Mouse (Mus musculus) cerebellum, postnatal 36 days (tissue): Measurements from ENCODE around the gene Gm28043.

ENCODE experiments used
- DNase-seq, 2 experiments: peaks; one replicate each; pipeline ENCODE4 v3.0.0; 2021 to 2022; ENCODE audit warnings: mixed read lengths in 2 of 2

The Gm28043 gene

GRCm38 (mm10) chr17:29628946-29629345 is 14.3 kb downstream of the Gm28043 start:
- DNase-seq, result peak; percentile 46 to 47

- no peak for DNase-seq
Measured at GRCm38 (mm10) chr17:29629620-29630019, 14.9 kb downstream of the Gm28043 start.

GRCm38 (mm10) chr17:29632312-29632711 is 17.6 kb downstream of the Gm28043 start:
- DNase-seq, result no peak

- no peak for DNase-seq
Measured at GRCm38 (mm10) chr17:29635492-29635891, 20.8 kb downstream of the Gm28043 start.

GRCm38 (mm10) chr17:29636118-29636517 is 21.4 kb downstream of the Gm28043 start:
- peak; percentile 75 for DNase-seq

GRCm38 (mm10) chr17:29637377-29637776 is 22.7 kb downstream of the Gm28043 start:
- DNase-seq, result no peak

GRCm38 (mm10) chr17:29637895-29638294 is 23.2 kb downstream of the Gm28043 start:
- DNase-seq, result no peak

- DNase-seq, result no peak
Measured at GRCm38 (mm10) chr17:29640971-29641370, 26.3 kb downstream of the Gm28043 start.

- no peak for DNase-seq
Measured at GRCm38 (mm10) chr17:29642219-29642618, 27.5 kb downstream of the Gm28043 start.

GRCm38 (mm10) chr17:29658249-29658648 is 43.6 kb downstream of the Gm28043 start:
- no peak for DNase-seq

GRCm38 (mm10) chr17:29660076-29660761 is 45.5 kb downstream of the Gm28043 start, which contains the start of gene Cmtr1:
Cmtr1 (plus strand) TSS chr17:29660595.
- DNase-seq, result peak; percentile 95 to 98

- DNase-seq, result peak in 1 of 2 experiments; percentile 25
Measured at GRCm38 (mm10) chr17:29660762-29661391, 46.2 kb downstream of the Gm28043 start.

- DNase-seq, result peak; percentile 35 to 42
Measured at GRCm38 (mm10) chr17:29662145-29662544, 47.5 kb downstream of the Gm28043 start.

GRCm38 (mm10) chr17:29668051-29668986 is 53.6 kb downstream of the Gm28043 start:
- peak; percentile 84 to 88 for DNase-seq

GRCm38 (mm10) chr17:29669030-29669429 is 54.4 kb downstream of the Gm28043 start:
- no peak for DNase-seq

- DNase-seq, result no peak
Measured at GRCm38 (mm10) chr17:29669936-29670335, 55.3 kb downstream of the Gm28043 start.

GRCm38 (mm10) chr17:29671021-29671420 is 56.3 kb downstream of the Gm28043 start:
- no peak for DNase-seq

GRCm38 (mm10) chr17:29673325-29673724 is 58.6 kb downstream of the Gm28043 start:
- DNase-seq, result no peak

- DNase-seq, result no peak
Measured at GRCm38 (mm10) chr17:29678526-29678925, 63.9 kb downstream of the Gm28043 start.

GRCm38 (mm10) chr17:29679038-29679767 is 64.5 kb downstream of the Gm28043 start:
- DNase-seq, result no peak

- peak; percentile 97 to 99 for DNase-seq
Measured at GRCm38 (mm10) chr17:29680174-29680573, 65.5 kb downstream of the Gm28043 start.

GRCm38 (mm10) chr17:29680921-29681320 is 66.2 kb downstream of the Gm28043 start:
- DNase-seq, result no peak
